Mouse (Mus musculus) liver, postnatal 0 days (tissue): Measurements from ENCODE around the gene Osbp.
"Not testable (repeated sequence)": the region's sequence is repeated elsewhere in the genome, so short reads cannot be mapped to it uniquely, and the experiment has no call there.

Experiments
- CTCF ChIP-seq: sonication (generic); IDR thresholded peaks from 2 replicates; pipeline ENCODE4 v1.5.1; 2016; ENCODE audit warnings: antibody characterized with exemption, low read depth
- EP300 ChIP-seq: IDR thresholded peaks from 2 replicates; pipeline ENCODE4 v1.6.1; 2016; ENCODE audit warnings: antibody characterized with exemption, low read depth, mild to moderate bottlenecking

- not testable (repeated sequence) for TF ChIP-seq CTCF, EP300
Observed at GRCm38 (mm10) chr19:11946460-11946859, 19.3 kb upstream of the Osbp start.
